Mouse (Mus musculus) forebrain, embryonic 11.5 days (tissue): ENCODE results near the gene Sugp1. TPM values are rescaled to one million over a fixed set of nuclear protein-coding genes. Genes with fewer than 3 reads are reported as not detected.
"Not testable (repeated sequence)": the region's sequence is repeated elsewhere in the genome, so short reads cannot be mapped to it uniquely, and the experiment has no call there.

Experiments
- ATAC-seq: fragments of 200-750 bp; cut with Nextera tagmentation; replicated peaks from 2 replicates; pipeline ENCODE4 v1.8.0; 2017; ENCODE audit warnings: moderate TSS enrichment; ENCODE audit not compliant: low FRiP score
- DNase-seq: peaks from one replicate; pipeline ENCODE4 v3.0.0-alpha.2; 2017; ENCODE audit warnings: low spot score
- H3K27ac ChIP-seq: fragments of 300-500 bp; sonication (generic); 2 replicates; pipeline ENCODE4 v1.5.1; 2014; ENCODE audit warnings: low read depth, low read length
- H3K27me3 ChIP-seq: fragments of 300-500 bp; sonication (generic); 2 replicates; pipeline ENCODE4 v1.6.1; 2014; ENCODE audit warnings: mild to moderate bottlenecking, low read length, mixed read lengths; ENCODE audit not compliant: control insufficient read depth, insufficient read depth
- H3K36me3 ChIP-seq: fragments of 300-500 bp; sonication (generic); 2 replicates; pipeline ENCODE4 v1.6.1; 2014; ENCODE audit warnings: mild to moderate bottlenecking, low read length, moderate library complexity, mixed read lengths; ENCODE audit not compliant: control insufficient read depth, insufficient read depth
- H3K4me1 ChIP-seq: fragments of 300-500 bp; sonication (generic); replicated peaks from 2 replicates; pipeline ENCODE4 v1.6.1; 2014; ENCODE audit warnings: low read length, mixed read lengths; ENCODE audit not compliant: control insufficient read depth, insufficient read depth
- H3K4me2 ChIP-seq: fragments of 300-500 bp; sonication (generic); 2 replicates; pipeline ENCODE4 v1.6.1; 2014; ENCODE audit warnings: low read depth, mild to moderate bottlenecking, low read length, moderate library complexity, mixed read lengths; ENCODE audit not compliant: severe bottlenecking
- H3K4me3 ChIP-seq: fragments of 300-500 bp; sonication (generic); 2 replicates; pipeline ENCODE4 v1.5.1; 2014; ENCODE audit warnings: low read depth, low read length
- H3K9ac ChIP-seq: fragments of 300-500 bp; sonication (generic); 2 replicates; pipeline ENCODE4 v1.6.1; 2014; ENCODE audit warnings: low read length
- H3K9me3 ChIP-seq: fragments of 300-500 bp; sonication (generic); 2 replicates; pipeline ENCODE4 v1.6.1; 2016; ENCODE audit warnings: low read length, mixed read lengths; ENCODE audit not compliant: control insufficient read depth
- WGBS: fragments of 180-500 bp; shearing (Covaris S2); extraction: QIAGEN DNeasy Blood & Tissue Kit; methylation state at CpG from one replicate; pipeline ENCODE4 v1.1.7; 2014; 5-methylcytosine and 5-hydroxymethylcytosine counted together
- polyA plus RNA-seq: library from polyadenylated mRNA; unstranded; fragments of >200 nt; fragmentation: Nextera tagmentation; extraction: Ambion mirVana; gene quantifications from 2 replicates; pipeline ENCODE4 v1.2.1, GENCODE M21; 2014

Sugp1 gene
- polyA plus RNA-seq, 1 experiment from 2014 or later, result 44.6 TPM

- Histone ChIP-seq H3K36me3 (peaks cover 31% of the 10 kb centered on the region), H3K27me3 (no peaks in the 10 kb centered on the region), H3K4me1 (no peaks in the 10 kb centered on the region), H3K9ac (no peak overlapping the region), H3K4me2 (no peak overlapping the region), H3K4me3 (no peak overlapping the region), H3K27ac (no peak overlapping the region), H3K9me3 (no peaks in the 10 kb centered on the region)
- no peak for DNase-seq
- 59% methylated on average over 8 of the region's 8 CpGs for WGBS
- ATAC-seq, result 0 out of 2 replicates have a peak, but pooled peaks have one; percentile 21
Measured at GRCm38 (mm10) chr8:70023596-70023995, 19.0 kb upstream of the Sugp1 start.

GRCm38 (mm10) chr8:70026151-70026550, 16.5 kb upstream of the Sugp1 start:
- Histone ChIP-seq H3K36me3 (peaks cover 29% of the 10 kb centered on the region), H3K4me3 (no peak overlapping the region), H3K27me3 (no peaks in the 10 kb centered on the region), H3K9ac (no peak overlapping the region), H3K9me3 (no peaks in the 10 kb centered on the region), H3K4me2 (no peak overlapping the region), H3K4me1 (no peaks in the 10 kb centered on the region), H3K27ac (no peak overlapping the region)
- WGBS, result 95% methylated on average over 2 of the region's 2 CpGs
- ATAC-seq (no peak), DNase-seq (no peak)

GRCm38 (mm10) chr8:70030255-70030654, 12.4 kb upstream of the Sugp1 start:
- Histone ChIP-seq H3K36me3 (peaks cover 17% of the 10 kb centered on the region; the same call in 1 of the 2 replicates), H3K4me2 (no peak overlapping the region), H3K9me3 (no peaks in the 10 kb centered on the region), H3K27me3 (no peaks in the 10 kb centered on the region), H3K4me3 (no peak overlapping the region), H3K9ac (no peak overlapping the region), H3K27ac (no peak overlapping the region), H3K4me1 (no peaks in the 10 kb centered on the region)
- ATAC-seq, result no peak
- DNase-seq, result no peak
- 92% methylated on average over 1 of the region's 1 CpGs for WGBS

- Histone ChIP-seq H3K27ac (no peak overlapping the region), H3K4me1 (peaks cover 8% of the 10 kb centered on the region; the same call in 1 of the 2 replicates), H3K27me3 (no peaks in the 10 kb centered on the region), H3K4me3 (no peak overlapping the region), H3K9ac (no peak overlapping the region), H3K36me3 (no peaks in the 10 kb centered on the region), H3K9me3 (no peaks in the 10 kb centered on the region), H3K4me2 (no peak overlapping the region)
- no peak for ATAC-seq
- DNase-seq, result no peak
- WGBS, result 87% methylated on average over 1 of the region's 1 CpGs
Measured at GRCm38 (mm10) chr8:70037994-70038393, 4.6 kb upstream of the Sugp1 start.

- Histone ChIP-seq H3K4me1 (peaks cover 8% of the 10 kb centered on the region; the same call in 1 of the 2 replicates), H3K36me3 (no peaks in the 10 kb centered on the region), H3K9ac (peak overlapping the region; percentile 80), H3K4me3 (peak overlapping the region; percentile 95), H3K27ac (no peak overlapping the region), H3K9me3 (no peaks in the 10 kb centered on the region), H3K4me2 (peak overlapping the region; percentile 91), H3K27me3 (no peaks in the 10 kb centered on the region)
- ATAC-seq (peak; percentile 27), DNase-seq (no peak)
- WGBS, result 2% methylated on average over 47 of the region's 47 CpGs
Measured at GRCm38 (mm10) chr8:70041885-70042546, 597 bp upstream of the Sugp1 start.

- Histone ChIP-seq H3K9me3 (no peaks in the 10 kb centered on the region), H3K4me3 (no peak overlapping the region), H3K4me1 (peaks cover 8% of the 10 kb centered on the region; the same call in 1 of the 2 replicates), H3K36me3 (no peaks in the 10 kb centered on the region), H3K9ac (no peak overlapping the region), H3K27ac (no peak overlapping the region), H3K4me2 (no peak overlapping the region; the same call in 1 of the 2 replicates), H3K27me3 (no peaks in the 10 kb centered on the region)
- WGBS, result 88% methylated on average over 5 of the region's 5 CpGs
- ATAC-seq (no peak), DNase-seq (no peak)
Measured at GRCm38 (mm10) chr8:70043996-70044395, 1.4 kb downstream of the Sugp1 start.

GRCm38 (mm10) chr8:70049662-70050061, 7.0 kb downstream of the Sugp1 start:
- Histone ChIP-seq H3K4me1 (no peaks in the 10 kb centered on the region), H3K4me2 (no peak overlapping the region), H3K27me3 (no peaks in the 10 kb centered on the region), H3K9ac (no peak overlapping the region), H3K4me3 (no peak overlapping the region), H3K9me3 (no peaks in the 10 kb centered on the region), H3K27ac (no peak overlapping the region), H3K36me3 (peaks cover 9% of the 10 kb centered on the region)
- DNase-seq, result no peak
- ATAC-seq, result no peak

GRCm38 (mm10) chr8:70050434-70050833, 7.8 kb downstream of the Sugp1 start:
- H3K27me3 ChIP-seq, H3K4me1 ChIP-seq, H3K4me2 ChIP-seq, H3K27ac ChIP-seq, DNase-seq, H3K36me3 ChIP-seq, H3K9me3 ChIP-seq, ATAC-seq, H3K9ac ChIP-seq, H3K4me3 ChIP-seq: not testable (repeated sequence)
- WGBS, result 93% methylated on average over 5 of the region's 5 CpGs

GRCm38 (mm10) chr8:70057721-70058120, 15.1 kb downstream of the Sugp1 start:
- Histone ChIP-seq H3K27me3 (no peaks in the 10 kb centered on the region), H3K36me3 (peaks cover 9% of the 10 kb centered on the region), H3K4me2 (no peak overlapping the region), H3K4me1 (no peaks in the 10 kb centered on the region), H3K27ac (no peak overlapping the region), H3K9ac (no peak overlapping the region), H3K4me3 (no peak overlapping the region), H3K9me3 (no peaks in the 10 kb centered on the region)
- ATAC-seq (no peak), DNase-seq (no peak)
- WGBS, result 61% methylated on average over 1 of the region's 1 CpGs
